Mouse (Mus musculus): ENCODE data around the gene Nol11. TPM values are rescaled to one million over a fixed set of nuclear protein-coding genes. Genes with fewer than 3 reads are reported as not detected.

Nol11 gene
- 28.9 and 31.7 TPM in 2 replicates for total RNA-seq (2015)
- 25.4 and 31.8 TPM in 2 replicates for total RNA-seq (2017)

GRCm38 (mm10) chr11:107188565-107189552 is at the start of gene Nol11:
TSS of gene Nol11 (minus strand) at chr11:107189381.
- ATAC-seq (ENCODE audit: poor library complexity, severe bottlenecking), result peak; percentile 99

GRCm38 (mm10) chr11:107238506-107238905 is 49.3 kb upstream of the Nol11 start:
- ATAC-seq (ENCODE audit: poor library complexity, severe bottlenecking), result no peak

- no peak for ATAC-seq (ENCODE audit: poor library complexity, severe bottlenecking)
Measured at GRCm38 (mm10) chr11:107237532-107237931, 48.4 kb upstream of the Nol11 start.

DNA sequence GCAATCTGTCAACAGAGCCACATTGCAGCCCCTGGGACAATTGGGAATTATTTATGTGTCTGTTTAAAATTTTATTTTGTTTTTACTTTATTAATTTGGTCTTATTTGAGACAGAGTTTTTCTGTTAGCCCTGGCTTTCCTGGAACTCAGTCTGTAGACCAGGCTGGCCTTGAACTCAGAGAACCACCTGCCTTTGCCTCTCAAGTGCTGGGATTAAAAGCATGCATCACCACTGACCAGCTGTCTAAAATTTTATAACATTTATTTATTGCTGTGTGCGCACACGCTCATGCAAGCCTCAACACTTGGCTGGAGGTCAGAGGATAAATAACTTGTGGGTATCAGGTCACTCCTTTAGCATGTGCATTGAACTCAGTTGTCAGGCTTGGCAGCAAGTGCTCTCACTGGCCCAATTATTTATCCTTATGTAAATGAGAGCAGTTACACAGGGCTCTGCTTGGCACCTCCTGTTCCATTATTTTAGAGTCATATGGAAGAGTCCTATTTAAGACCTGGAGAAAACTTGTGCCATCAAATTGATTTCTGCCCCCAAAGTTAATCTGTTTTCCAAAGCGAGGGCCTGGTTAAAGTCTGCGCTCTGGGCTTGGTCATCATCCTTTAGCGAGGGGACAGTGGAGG is 44.2 kb upstream of the Nol11 start:
- no peak for ATAC-seq (ENCODE audit: poor library complexity, severe bottlenecking)

GRCm38 (mm10) chr11:107230128-107230527 is 40.9 kb upstream of the Nol11 start:
- ATAC-seq (ENCODE audit: poor library complexity, severe bottlenecking), result no peak

DNA sequence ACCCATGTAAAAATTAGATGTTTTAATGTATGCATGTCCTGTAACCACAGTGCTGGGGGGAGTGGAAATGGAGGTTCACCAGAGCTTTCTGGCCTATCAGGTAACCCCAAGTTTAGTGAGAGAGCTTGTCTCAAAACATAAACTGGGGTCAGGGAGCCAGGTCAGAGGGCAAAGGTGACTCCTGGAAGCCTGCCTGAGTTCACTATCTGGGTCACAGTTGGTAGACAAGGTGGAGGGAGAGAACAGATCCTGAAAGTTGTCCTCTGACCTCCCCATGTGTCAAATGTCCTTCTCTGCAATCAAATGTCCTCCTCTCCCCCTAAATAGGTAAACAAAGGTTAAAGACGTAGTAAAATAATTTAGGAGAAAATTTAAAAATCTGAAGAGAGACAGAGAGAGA is 37.2 kb upstream of the Nol11 start:
- ATAC-seq (ENCODE audit: poor library complexity, severe bottlenecking), result no peak

GRCm38 (mm10) chr11:107226013-107226412 is 36.8 kb upstream of the Nol11 start:
- no peak for ATAC-seq (ENCODE audit: poor library complexity, severe bottlenecking)

- no peak for ATAC-seq (ENCODE audit: poor library complexity, severe bottlenecking)
Measured at GRCm38 (mm10) chr11:107225301-107225700, 36.1 kb upstream of the Nol11 start.

GRCm38 (mm10) chr11:107223667-107224214 is 34.6 kb upstream of the Nol11 start:
- no peak for ATAC-seq (ENCODE audit: poor library complexity, severe bottlenecking)

DNA sequence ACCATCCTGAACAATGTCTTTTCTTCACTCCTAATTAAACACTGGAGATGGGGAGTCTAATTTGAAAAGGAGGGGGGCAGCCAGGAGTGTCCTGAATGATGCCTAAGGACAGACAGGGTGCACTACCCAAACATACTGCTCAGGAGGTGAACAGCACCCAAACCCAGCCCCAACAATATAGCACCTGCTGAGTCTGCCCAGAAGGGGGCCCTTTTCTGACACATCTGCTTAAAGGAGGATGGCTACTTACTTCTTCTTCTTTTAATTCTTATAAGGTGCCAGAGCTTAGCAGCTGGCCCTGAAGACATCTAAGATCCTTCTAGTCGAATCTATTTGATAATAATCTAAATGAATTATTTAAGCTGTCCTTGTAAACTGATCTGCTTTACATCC is 34.0 kb upstream of the Nol11 start:
- ATAC-seq (ENCODE audit: poor library complexity, severe bottlenecking), result no peak

DNA sequence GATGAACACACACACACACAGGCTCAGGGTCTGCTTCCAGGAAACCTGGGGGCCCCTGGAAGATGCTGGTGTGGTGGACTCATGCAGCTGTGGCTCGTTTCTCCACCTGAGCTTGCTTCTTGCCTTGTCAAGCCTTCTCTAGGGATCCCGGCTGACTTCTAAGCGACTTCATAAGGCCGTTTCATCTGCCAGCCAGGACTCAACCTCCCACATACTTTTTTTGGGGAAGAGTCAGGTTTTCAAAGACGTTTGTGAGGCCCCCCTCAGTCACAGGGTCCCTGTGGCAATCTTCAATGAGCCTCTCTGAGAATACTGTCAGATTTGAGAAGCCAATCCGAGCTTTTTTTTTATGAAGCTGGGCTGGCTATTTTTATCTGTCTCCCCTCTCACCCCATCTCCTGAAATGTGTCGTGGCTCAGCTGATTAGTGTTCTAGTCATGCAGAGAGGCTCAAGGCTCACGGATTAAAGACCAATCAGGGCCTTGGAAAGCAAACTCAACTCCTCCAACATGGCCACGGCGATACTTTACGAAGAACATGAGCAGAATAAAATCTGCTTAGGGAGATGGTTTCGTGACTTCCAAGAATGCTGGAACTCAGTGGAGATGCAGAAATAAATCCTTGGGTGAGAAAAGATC is 33.5 kb upstream of the Nol11 start:
- ATAC-seq (ENCODE audit: poor library complexity, severe bottlenecking), result no peak

- ATAC-seq (ENCODE audit: poor library complexity, severe bottlenecking), result no peak
Measured at GRCm38 (mm10) chr11:107215111-107215510, 25.9 kb upstream of the Nol11 start.

GRCm38 (mm10) chr11:107213745-107214144 is 24.6 kb upstream of the Nol11 start:
- no peak for ATAC-seq (ENCODE audit: poor library complexity, severe bottlenecking)

GRCm38 (mm10) chr11:107209818-107210217 is 20.6 kb upstream of the Nol11 start:
- ATAC-seq (ENCODE audit: poor library complexity, severe bottlenecking), result no peak

DNA sequence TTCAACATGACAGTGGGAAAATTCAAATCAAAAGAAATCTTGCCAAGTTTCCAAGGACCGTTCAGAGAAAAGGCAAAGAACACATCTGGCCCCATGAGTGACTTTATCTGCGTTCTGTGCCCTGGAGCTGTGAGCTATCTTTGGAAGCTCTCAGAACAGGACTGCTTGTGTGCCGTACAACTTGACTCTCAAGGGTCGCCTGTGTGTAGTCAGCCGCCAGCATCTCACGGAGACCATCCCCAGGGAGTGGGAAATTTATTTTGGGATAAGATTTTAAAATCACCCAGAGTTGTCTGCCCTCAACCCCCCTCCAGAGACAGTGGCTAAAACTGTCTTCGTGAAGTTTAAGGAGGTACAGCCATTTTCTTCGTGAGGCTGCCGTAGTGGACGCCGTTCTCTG is 12.6 kb upstream of the Nol11 start:
- no peak for ATAC-seq (ENCODE audit: poor library complexity, severe bottlenecking)

DNA sequence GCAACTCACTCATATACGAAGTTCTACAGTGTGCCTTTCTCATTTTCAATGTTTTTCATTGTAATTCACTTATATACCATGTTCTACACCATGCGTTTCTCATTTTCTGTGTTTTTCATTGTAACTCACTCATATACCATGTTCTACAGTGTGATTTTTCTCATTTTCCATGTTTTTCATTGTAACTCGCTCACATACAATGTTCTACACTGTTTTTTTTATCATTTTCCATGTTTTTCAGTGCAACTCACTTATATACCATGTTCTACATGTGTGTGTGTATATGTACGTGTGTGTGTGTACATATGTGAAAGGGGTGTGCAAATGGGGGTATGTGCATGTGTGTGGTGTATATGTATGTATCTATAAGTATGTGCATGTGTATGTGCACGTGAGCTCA is 10.1 kb upstream of the Nol11 start:
- peak; percentile 38; the same call in 1 of the 2 replicates for ATAC-seq (ENCODE audit: poor library complexity, severe bottlenecking)

DNA sequence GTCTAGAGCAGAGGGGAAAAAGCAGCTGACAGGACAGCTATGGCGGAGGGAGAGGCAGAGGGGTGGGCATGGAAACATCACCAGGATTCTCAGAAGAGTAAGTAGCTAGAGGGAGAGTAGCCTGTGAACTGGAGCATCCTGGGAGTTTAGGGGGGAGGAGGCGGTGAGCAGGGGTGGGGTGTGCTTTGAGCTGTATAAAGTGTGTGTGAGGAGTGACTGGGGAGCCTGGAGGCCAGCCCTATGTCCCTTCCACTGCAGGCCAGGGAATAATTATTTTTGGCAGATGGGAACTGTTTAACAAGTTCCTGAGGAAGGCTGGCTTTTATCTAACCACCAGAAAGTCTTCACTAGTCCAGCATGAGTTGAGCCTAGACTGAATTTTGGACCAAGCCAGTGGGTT is 6.2 kb upstream of the Nol11 start:
- no peak for ATAC-seq (ENCODE audit: poor library complexity, severe bottlenecking)

DNA sequence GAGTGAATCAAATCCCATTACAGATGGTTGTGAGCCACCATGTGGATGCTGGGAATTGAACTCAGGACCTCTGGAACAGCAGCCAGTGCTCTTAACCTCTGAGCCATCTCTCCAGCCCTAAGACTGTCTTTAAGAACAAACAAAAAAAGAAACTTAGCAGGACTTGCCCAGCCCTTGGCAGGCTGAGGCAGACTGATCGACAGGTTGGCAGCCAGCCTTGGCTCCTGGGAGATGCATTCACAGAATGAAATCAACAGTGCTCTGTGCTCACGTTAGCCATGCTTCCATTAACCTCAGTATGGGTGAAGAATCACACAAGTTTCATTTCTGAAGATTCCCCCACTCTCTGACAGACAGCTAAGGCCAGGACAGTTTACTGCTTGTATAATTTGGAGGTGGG is 1.2 kb upstream of the Nol11 start:
- ATAC-seq (ENCODE audit: poor library complexity, severe bottlenecking), result no peak

DNA sequence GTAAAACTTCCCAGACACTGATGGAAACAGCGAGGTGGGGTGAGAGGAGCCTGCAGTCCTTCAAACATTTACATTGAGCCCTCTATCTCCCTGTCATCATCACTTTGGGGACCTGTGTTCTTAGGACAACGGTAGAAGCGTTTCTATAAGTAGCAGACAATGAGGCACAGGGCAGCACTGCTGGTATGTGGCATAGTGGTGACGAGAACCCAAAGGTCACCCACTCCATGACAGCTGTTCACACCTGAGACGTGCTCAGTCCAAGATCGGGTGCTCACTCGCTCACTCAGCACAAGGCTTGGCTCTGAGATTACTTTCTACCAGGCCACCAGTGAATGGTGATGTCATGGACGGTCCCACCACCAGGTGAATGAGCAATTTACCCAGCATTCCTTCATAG is 5.4 kb downstream of the Nol11 start:
- ATAC-seq (ENCODE audit: poor library complexity, severe bottlenecking), result no peak

GRCm38 (mm10) chr11:107161215-107161614 is 28.0 kb downstream of the Nol11 start:
- ATAC-seq (ENCODE audit: poor library complexity, severe bottlenecking), result no peak

DNA sequence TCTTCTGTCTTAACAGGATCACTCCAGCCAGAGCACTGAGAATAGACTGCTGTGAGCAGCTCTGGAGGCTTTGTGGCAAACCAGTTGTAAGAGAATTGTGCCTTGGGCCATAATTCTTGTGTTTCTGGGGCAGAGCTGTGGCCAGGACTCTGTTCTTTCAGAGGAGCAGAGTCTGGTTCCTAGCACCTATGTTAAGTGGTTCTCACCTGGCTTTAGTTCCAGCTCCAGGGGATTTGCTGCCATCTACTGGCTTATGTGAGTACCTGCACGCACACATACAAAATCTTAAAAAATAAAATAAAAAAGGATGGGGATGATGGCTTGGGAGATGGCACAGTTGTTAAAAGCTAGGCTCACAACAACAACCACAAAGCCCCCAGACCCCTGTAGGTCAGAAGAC is 30.1 kb downstream of the Nol11 start:
- peak; percentile 71 for ATAC-seq (ENCODE audit: poor library complexity, severe bottlenecking)

Data from megakaryocyte, adult 5-6 weeks (primary cell).